Mouse (Mus musculus): ENCODE data around the gene Nup93.

Gene Nup93

GRCm38 (mm10) chr8:94186542-94186941, 27.8 kb upstream of the Nup93 start:
- peak; percentile 70 to 82 for DNase-seq (ENCODE audit: low spot score in 2 of 2)

GRCm38 (mm10) chr8:94187290-94188002, 26.9 kb upstream of the Nup93 start:
- DNase-seq (ENCODE audit: low spot score in 2 of 2) = no peak

- no peak for DNase-seq (ENCODE audit: low spot score in 2 of 2)
Observed at GRCm38 (mm10) chr8:94189275-94190031, 24.9 kb upstream of the Nup93 start.

GRCm38 (mm10) chr8:94191101-94191691, 23.2 kb upstream of the Nup93 start:
- peak; percentile 58 to 79 for DNase-seq (ENCODE audit: low spot score in 2 of 2)

GRCm38 (mm10) chr8:94192926-94193325, 21.4 kb upstream of the Nup93 start:
- DNase-seq (ENCODE audit: low spot score in 2 of 2) = no peak

- DNase-seq (ENCODE audit: low spot score in 2 of 2) = no peak
Observed at GRCm38 (mm10) chr8:94194591-94195223, 19.7 kb upstream of the Nup93 start.

- DNase-seq (ENCODE audit: low spot score in 2 of 2) = no peak
Observed at GRCm38 (mm10) chr8:94199202-94199869, 15.0 kb upstream of the Nup93 start.

- DNase-seq (ENCODE audit: low spot score in 2 of 2) = no peak
Observed at GRCm38 (mm10) chr8:94204043-94204442, 10.3 kb upstream of the Nup93 start.

GRCm38 (mm10) chr8:94205736-94206135, 8.6 kb upstream of the Nup93 start:
- DNase-seq (ENCODE audit: low spot score in 2 of 2) = peak; percentile 51 to 78

GRCm38 (mm10) chr8:94206256-94206655, 8.1 kb upstream of the Nup93 start:
- no peak for DNase-seq (ENCODE audit: low spot score in 2 of 2)

- DNase-seq (ENCODE audit: low spot score in 2 of 2) = no peak
Observed at GRCm38 (mm10) chr8:94207491-94207890, 6.9 kb upstream of the Nup93 start.

- no peak for DNase-seq (ENCODE audit: low spot score in 2 of 2)
Observed at GRCm38 (mm10) chr8:94209639-94210038, 4.7 kb upstream of the Nup93 start.

- no peak for DNase-seq (ENCODE audit: low spot score in 2 of 2)
Observed at GRCm38 (mm10) chr8:94210225-94210624, 4.1 kb upstream of the Nup93 start.

- DNase-seq (ENCODE audit: low spot score in 2 of 2) = no peak
Observed at GRCm38 (mm10) chr8:94213819-94214218, 545 bp upstream of the Nup93 start.

GRCm38 (mm10) chr8:94227381-94227939, 13.1 kb downstream of the Nup93 start:
- no peak for DNase-seq (ENCODE audit: low spot score in 2 of 2)

GRCm38 (mm10) chr8:94240240-94240751, 25.9 kb downstream of the Nup93 start:
- no peak for DNase-seq (ENCODE audit: low spot score in 2 of 2)

GRCm38 (mm10) chr8:94249836-94250435, 35.6 kb downstream of the Nup93 start:
- DNase-seq (ENCODE audit: low spot score in 2 of 2) = no peak

- DNase-seq (ENCODE audit: low spot score in 2 of 2) = no peak
Observed at GRCm38 (mm10) chr8:94258881-94259280, 44.5 kb downstream of the Nup93 start.

- DNase-seq (ENCODE audit: low spot score in 2 of 2) = no peak
Observed at GRCm38 (mm10) chr8:94262626-94263297, 48.4 kb downstream of the Nup93 start.
